11 mouse cellular contexts compared by ENCODE assay signal in genomic region chr14:93543561-93543960, GRCm38 (mm10).
DNase-seq lines count a peak whose midpoint lies in the region; ATAC-seq and TF ChIP-seq lines count a peak whose summit lies in the region.
"Had no signal": no experiment of that assay in that cellular context is flagged by ENCODE, and none has a peak within 500 bp of the region (broad histone marks: within the 10 kb centered on the region; RNA-seq: fewer than 3 reads in every experiment).

No protein-coding gene starts in this region.

- no peak for TF ChIP-seq POLR2A in cerebellum, adult 2 months (IDR thresholded peaks at IDR 0.05; ENCODE audit: borderline replicate concordance, insufficient read depth, low read length)

- no peak for DNase-seq in frontal cortex, postnatal 25 days (ENCODE audit: low spot score in 2 of 2)
- DNase-seq in cerebellum, adult 2 months: peak; percentile 40 to 62
- peak; percentile 35 to 36 for DNase-seq in heart, postnatal 10 days
- peak; percentile 46 for DNase-seq in left cerebral cortex, postnatal 4 days
- no peak for DNase-seq in adrenal gland, adult 8-10 months
- DNase-seq in testis, postnatal 10 days (ENCODE audit: low spot score): no peak
- DNase-seq: adrenal gland, postnatal 10 days; spleen, adult 18-20 months had no signal

- H3K4me1 ChIP-seq in cerebellum, adult 2 months (ENCODE audit: control insufficient read depth, insufficient read depth, low read length): no peaks in the 10 kb centered on the region; the same call in 1 of the 2 replicates

- no peak for TF ChIP-seq CTCF in cerebellum, adult 2 months (IDR thresholded peaks at IDR 0.05; ENCODE audit: borderline replicate concordance, insufficient read depth, low read depth, low read length)

- H3K27me3 ChIP-seq in cerebellum, adult 2 months (ENCODE audit: control insufficient read depth, insufficient read depth, low read length): no peaks in the 10 kb centered on the region

- 22% methylated on average over 3 of the region's 3 CpGs for WGBS in cerebellum, adult 2 months

- intact Hi-C loops in heart, postnatal 10 days (cut with DNase I): no loop called here
- intact Hi-C loops in left cerebral cortex, postnatal 4 days (cut with DNase I): loop anchor here (5.0 kb wide), 1 partner anchor 344 kb away; no protein-coding TSS in a partner anchor

- peak; percentile 56 for ATAC-seq in frontal cortex, adult (ENCODE audit: low TSS enrichment)
- ATAC-seq in monocyte, adult 5-6 weeks (replicated peaks; ENCODE audit: insufficient number of reproducible peaks, low FRiP score, low TSS enrichment, poor library complexity, severe bottlenecking): no peak
- ATAC-seq: lung, postnatal 0 days had no signal

- H3K4me3 ChIP-seq in cerebellum, adult 2 months (replicated peaks; ENCODE audit: insufficient read depth, low read depth, low read length): no peak overlapping the region

- H3K27ac ChIP-seq in cerebellum, adult 2 months (ENCODE audit: insufficient read depth, low read length): no peak overlapping the region

Comparison
In these comparisons a context has a peak if more than half of its experiments do, and no peak if none do; other contexts are left out.
1. DNase-seq: peak in cerebellum, adult 2 months (2 of 2), heart, postnatal 10 days (2 of 2) and left cerebral cortex, postnatal 4 days (single experiment); none in frontal cortex, postnatal 25 days (0 of 2), adrenal gland, adult 8-10 months (single experiment) and testis, postnatal 10 days (single experiment).